Mouse (Mus musculus): Measurements from ENCODE around the gene Cog7.

The Cog7 gene

GRCm38 (mm10) chr7:121840810-121841209, 140.7 kb downstream of the Cog7 start:
- Histone ChIP-seq H3K36me3 (ENCODE audit: insufficient read depth, low read length) (no peaks in the 10 kb centered on the region), H3K4me3 (replicated peaks; ENCODE audit: low read length) (no peak overlapping the region), H3K4me1 (replicated peaks; ENCODE audit: low read depth, low read length) (peaks cover 5% of the 10 kb centered on the region; the same call in 1 of the 2 replicates), H3K27me3 (ENCODE audit: insufficient read depth, low read length) (peaks cover 14% of the 10 kb centered on the region; the same call in 1 of the 2 replicates), H3K9me3 (ENCODE audit: low read length) (no peaks in the 10 kb centered on the region)
- TF ChIP-seq POU5F1 (IDR thresholded peaks at IDR 0.05; ENCODE audit: borderline replicate concordance, low read length) (no peak), CTCF (conservative IDR thresholded peaks at IDR 0.05; ENCODE audit: low read length) (no peak), NANOG (IDR thresholded peaks at IDR 0.05; ENCODE audit: borderline replicate concordance, low read length) (no peak)

GRCm38 (mm10) chr7:121836827-121837226, 144.7 kb downstream of the Cog7 start:
- Histone ChIP-seq H3K27me3 (ENCODE audit: insufficient read depth, low read length) (peaks cover 26% of the 10 kb centered on the region), H3K9me3 (ENCODE audit: low read length) (no peaks in the 10 kb centered on the region), H3K4me3 (replicated peaks; ENCODE audit: low read length) (no peak overlapping the region), H3K36me3 (ENCODE audit: insufficient read depth, low read length) (no peaks in the 10 kb centered on the region), H3K4me1 (replicated peaks; ENCODE audit: low read depth, low read length) (peaks cover 5% of the 10 kb centered on the region; the same call in 1 of the 2 replicates)
- TF ChIP-seq POU5F1 (IDR thresholded peaks at IDR 0.05; ENCODE audit: borderline replicate concordance, low read length) (no peak), NANOG (IDR thresholded peaks at IDR 0.05; ENCODE audit: borderline replicate concordance, low read length) (no peak), CTCF (conservative IDR thresholded peaks at IDR 0.05; ENCODE audit: low read length) (no peak)

GRCm38 (mm10) chr7:121835392-121835791, 146.1 kb downstream of the Cog7 start:
- Histone ChIP-seq H3K4me3 (replicated peaks; ENCODE audit: low read length) (no peak overlapping the region), H3K36me3 (ENCODE audit: insufficient read depth, low read length) (no peaks in the 10 kb centered on the region), H3K4me1 (replicated peaks; ENCODE audit: low read depth, low read length) (no peaks in the 10 kb centered on the region; the same call in 1 of the 2 replicates), H3K9me3 (ENCODE audit: low read length) (no peaks in the 10 kb centered on the region), H3K27me3 (ENCODE audit: insufficient read depth, low read length) (peaks cover 37% of the 10 kb centered on the region)
- no peak for TF ChIP-seq NANOG (IDR thresholded peaks at IDR 0.05; ENCODE audit: borderline replicate concordance, low read length)
- peak; percentile 58 for TF ChIP-seq CTCF (conservative IDR thresholded peaks at IDR 0.05; ENCODE audit: low read length)

Data from E14TG2a.4 (cell line).